In genomic region chr15:95828647-95829254, GRCm38 (mm10) we compare ENCODE assay signal across 7 mouse cellular contexts. TPM values are rescaled to one million over a fixed set of nuclear protein-coding genes. Genes with fewer than 3 reads are reported as not detected.
A peak's percentile ranks its signal among the peaks of the same experiment; 100 is the strongest.
DNase-seq lines count a peak whose midpoint lies in the region; ATAC-seq lines count a peak whose summit lies in the region.

No protein-coding gene starts in this region.

- H3K4me3 ChIP-seq in embryonic facial prominence, embryonic 14.5 days (ENCODE audit: low read depth, low read length), result no peak overlapping the region
- no peak overlapping the region for H3K4me3 ChIP-seq in hindbrain, embryonic 16.5 days (ENCODE audit: low read length)

- no peaks in the 10 kb centered on the region for H3K27me3 ChIP-seq in embryonic facial prominence, embryonic 14.5 days (replicated peaks; ENCODE audit: control insufficient read depth, insufficient read depth, low read length)
- H3K27me3 ChIP-seq in hindbrain, embryonic 16.5 days (replicated peaks; ENCODE audit: control insufficient read depth, insufficient read depth, low read length), result no peaks in the 10 kb centered on the region

- H3K4me1 ChIP-seq in embryonic facial prominence, embryonic 14.5 days (ENCODE audit: control insufficient read depth, insufficient read depth, low read length), result peaks cover 40% of the 10 kb centered on the region
- H3K4me1 ChIP-seq in hindbrain, embryonic 16.5 days (ENCODE audit: control insufficient read depth, insufficient read depth, low read depth, low read length), result peaks cover 29% of the 10 kb centered on the region

- H3K9me3 ChIP-seq in embryonic facial prominence, embryonic 14.5 days (ENCODE audit: control insufficient read depth, low read length), result no peaks in the 10 kb centered on the region
- H3K9me3 ChIP-seq in hindbrain, embryonic 16.5 days (ENCODE audit: control insufficient read depth, low read length), result no peaks in the 10 kb centered on the region

- WGBS in embryonic facial prominence, embryonic 14.5 days, result 39% methylated on average over 10 of the region's 10 CpGs
- WGBS in hindbrain, embryonic 16.5 days, result 29% methylated on average over 10 of the region's 10 CpGs

- DNase-seq in ZHBTc4 (ENCODE audit: low read depth, low spot score), result peak; percentile 38
- DNase-seq in embryonic facial prominence, embryonic 14.5 days (ENCODE audit: low spot score), result no peak
- peak; percentile 80 for DNase-seq in lung, postnatal 10 days
- DNase-seq in layer of hippocampus, postnatal 10 days (ENCODE audit: low spot score in 2 of 2), result no peak
- no peak for DNase-seq in frontal cortex, postnatal 14 days (ENCODE audit: low spot score in 2 of 2)
- DNase-seq in cerebellum, adult 11 months, result no peak

- H3K36me3 ChIP-seq in embryonic facial prominence, embryonic 14.5 days (ENCODE audit: control insufficient read depth, insufficient read depth, low read length), result no peaks in the 10 kb centered on the region
- no peaks in the 10 kb centered on the region for H3K36me3 ChIP-seq in hindbrain, embryonic 16.5 days (ENCODE audit: control insufficient read depth, insufficient read depth, low read length)

- H3K27ac ChIP-seq in embryonic facial prominence, embryonic 14.5 days (replicated peaks; ENCODE audit: low read depth, low read length), result peak overlapping the region; percentile 77
- H3K27ac ChIP-seq in hindbrain, embryonic 16.5 days (ENCODE audit: low read depth, low read length), result peak overlapping the region; percentile 62

- H3K4me2 ChIP-seq in embryonic facial prominence, embryonic 14.5 days (ENCODE audit: low read depth, low read length), result peak overlapping the region; percentile 40; the same call in 1 of the 2 replicates
- H3K4me2 ChIP-seq in hindbrain, embryonic 16.5 days (ENCODE audit: low read length), result no peak overlapping the region

- ATAC-seq in embryonic facial prominence, embryonic 14.5 days (ENCODE audit: low read depth), result 0 out of 2 replicates have a peak, but pooled peaks have one; percentile 27
- peak; percentile 82 for ATAC-seq in hindbrain, embryonic 16.5 days

- no peak overlapping the region for H3K9ac ChIP-seq in embryonic facial prominence, embryonic 14.5 days (ENCODE audit: low read depth, low read length)
- no peak overlapping the region for H3K9ac ChIP-seq in hindbrain, embryonic 16.5 days (ENCODE audit: low read depth, low read length)

RNA-seq across cellular contexts. Expression of gene Ano6, which starts 38.1 kb away (rescaled TPM):
- 57.3 and 59.5 TPM in 2 replicates for polyA plus RNA-seq in embryonic facial prominence, embryonic 14.5 days (2014; fragmentation: Nextera tagmentation; extraction: Ambion mirVana)
- polyA plus RNA-seq in hindbrain, embryonic 16.5 days (2015; fragmentation: Nextera tagmentation; extraction: Ambion mirVana), result 25.0 and 30.6 TPM in 2 replicates
- total RNA-seq in layer of hippocampus, postnatal 10 days (2021), result 10 to 100 TPM; 26.7 to 27.7 TPM

Comparison
In these comparisons a context has a peak if more than half of its experiments do, and no peak if none do; other contexts are left out.
1. DNase-seq: peak in ZHBTc4 (single experiment) and lung, postnatal 10 days (single experiment); none in embryonic facial prominence, embryonic 14.5 days (single experiment), layer of hippocampus, postnatal 10 days (0 of 2), frontal cortex, postnatal 14 days (0 of 2) and cerebellum, adult 11 months (single experiment).